Mouse (Mus musculus): ENCODE data around the gene Pced1b.

GRCm38 (mm10) chr15:97246911-97247790 lies at the start of gene Pced1b, which contains the start of gene Amigo2:
- TF ChIP-seq POLR2A (IDR thresholded peaks at IDR 0.05; ENCODE audit: low read depth, low read length) (no peak), CTCF (IDR thresholded peaks at IDR 0.05; ENCODE audit: extremely low read depth, insufficient read length, insufficient replicate concordance, low read depth, low read length) (no peak)

Data from small intestine, adult 2 months (tissue).